Mouse (Mus musculus): ENCODE results near the gene Tfdp1. TPM values are rescaled to one million over a fixed set of nuclear protein-coding genes. Genes with fewer than 3 reads are reported as not detected.

Tfdp1 gene
- total and polyA plus RNA-seq, 3 experiments = 143 to 331 (median 256) TPM

- no peaks in the 10 kb centered on the region for H3K9me3 ChIP-seq (replicated peaks; ENCODE audit: insufficient read depth, low read length)
- H3K9ac ChIP-seq (ENCODE audit: control insufficient read depth, low read depth, low read length, poor library complexity, severe bottlenecking) = no peak overlapping the region
- no peak overlapping the region for H3K27ac ChIP-seq (ENCODE audit: control insufficient read depth, low read depth, low read length)
- H3K4me1 ChIP-seq (ENCODE audit: control insufficient read depth in 1 of 2, insufficient read depth in 2 of 2, low read length in 2 of 2) = peaks cover 2 to 6% of the 10 kb centered on the region in 2 experiments; a peak in 2 of 4 replicates
- peak; percentile 86 for DNase-seq (ENCODE audit: low read depth, low spot score)
- H3K27me3 ChIP-seq (ENCODE audit: control insufficient read depth in 1 of 2, insufficient read depth in 2 of 2, low read length in 2 of 2) = no peaks in the 10 kb centered on the region
- H3K36me3 ChIP-seq (ENCODE audit: control insufficient read depth in 1 of 2, insufficient read depth in 2 of 2, low read length in 2 of 2) = peaks cover 4 to 5% of the 10 kb centered on the region in 2 experiments
- TF ChIP-seq POLR2A (IDR thresholded peaks at IDR 0.05; ENCODE audit: control insufficient read depth in 1 of 2, insufficient read depth in 1 of 2, low read depth in 1 of 2, low read length in 2 of 2, poor library complexity in 1 of 2) (no peak), ZC3H11A (IDR thresholded peaks at IDR 0.05; ENCODE audit: low read depth, low read length) (peak; percentile 17; the same call in 1 of the 2 replicates), RCOR1 (IDR thresholded peaks at IDR 0.05; ENCODE audit: low read depth, low read length) (no peak), TBP (IDR thresholded peaks at IDR 0.05; ENCODE audit: low read depth, low read length) (no peak), SMC3 (IDR thresholded peaks at IDR 0.05; ENCODE audit: low read depth, low read length) (peak; percentile 66), RAD21 (IDR thresholded peaks at IDR 0.05; ENCODE audit: low read depth, low read length) (peak; percentile 41), KAT2A (conservative IDR thresholded peaks at IDR 0.05; ENCODE audit: low read depth, low read length) (no peak), POLR2AphosphoS5 (IDR thresholded peaks at IDR 0.05; ENCODE audit: borderline replicate concordance, low read depth, low read length) (no peak), CTCF (IDR thresholded peaks at IDR 0.05 in 2 of 3, conservative IDR thresholded peaks at IDR 0.05 in 1 of 3; ENCODE audit: control insufficient read depth in 1 of 3, insufficient read depth in 1 of 3, low read depth in 2 of 3, low read length in 3 of 3, poor library complexity in 1 of 3, severe bottlenecking in 1 of 3) (peak; percentile 84 to 92 (median 87)), CHD2 (IDR thresholded peaks at IDR 0.05; ENCODE audit: low read length) (no peak), ELF1 (IDR thresholded peaks at IDR 0.05; ENCODE audit: low read depth, low read length) (no peak), MAX (IDR thresholded peaks at IDR 0.05; ENCODE audit: low read length) (no peak)
- no peak overlapping the region for H3K4me3 ChIP-seq (ENCODE audit: control insufficient read depth in 1 of 2, insufficient read depth in 1 of 2, low read depth in 2 of 2, low read length in 2 of 2)
- H3K79me2 ChIP-seq (ENCODE audit: control insufficient read depth, insufficient read depth, low read length, poor library complexity) = peaks cover 7% of the 10 kb centered on the region; the same call in 1 of the 2 replicates
These were observed 46.2 kb upstream of the Tfdp1 start for GRCm38 (mm10) chr8:13292364-13292763.

- H3K27ac ChIP-seq (ENCODE audit: control insufficient read depth, low read depth, low read length) = no peak overlapping the region
- peaks cover 2 to 4% of the 10 kb centered on the region in 2 experiments; a peak in 2 of 4 replicates for H3K4me1 ChIP-seq (ENCODE audit: control insufficient read depth in 1 of 2, insufficient read depth in 2 of 2, low read length in 2 of 2)
- peaks cover 2 to 4% of the 10 kb centered on the region in 2 experiments for H3K36me3 ChIP-seq (ENCODE audit: control insufficient read depth in 1 of 2, insufficient read depth in 2 of 2, low read length in 2 of 2)
- no peak for DNase-seq (ENCODE audit: low read depth, low spot score)
- H3K4me3 ChIP-seq (ENCODE audit: control insufficient read depth in 1 of 2, insufficient read depth in 1 of 2, low read depth in 2 of 2, low read length in 2 of 2) = no peak overlapping the region
- TF ChIP-seq GATA1 (IDR thresholded peaks at IDR 0.05; ENCODE audit: low read depth, low read length) (no peak), KAT2A (conservative IDR thresholded peaks at IDR 0.05; ENCODE audit: low read depth, low read length) (no peak), ELF1 (IDR thresholded peaks at IDR 0.05; ENCODE audit: low read depth, low read length) (no peak), TCF12 (IDR thresholded peaks at IDR 0.05; ENCODE audit: low read depth, low read length) (no peak), HCFC1 (IDR thresholded peaks at IDR 0.05; ENCODE audit: low read depth, low read length) (no peak), RAD21 (IDR thresholded peaks at IDR 0.05; ENCODE audit: low read depth, low read length) (no peak), CHD1 (IDR thresholded peaks at IDR 0.05; ENCODE audit: low read depth, low read length) (no peak), USF1 (IDR thresholded peaks at IDR 0.05; ENCODE audit: low read depth, low read length) (no peak), TAL1 (IDR thresholded peaks at IDR 0.05; ENCODE audit: low read length) (no peak), E2F4 (IDR thresholded peaks at IDR 0.05; ENCODE audit: borderline replicate concordance, low read depth, low read length) (no peak), ZNF384 (IDR thresholded peaks at IDR 0.05; ENCODE audit: low read depth, low read length) (no peak), BHLHE40 (IDR thresholded peaks at IDR 0.05; ENCODE audit: borderline replicate concordance, low read depth, low read length) (no peak), ZKSCAN1 (IDR thresholded peaks at IDR 0.05; ENCODE audit: low read depth, low read length) (no peak), UBTF (IDR thresholded peaks at IDR 0.05; ENCODE audit: borderline replicate concordance, insufficient read depth, low read depth, low read length) (no peak), NRF1 (IDR thresholded peaks at IDR 0.05; ENCODE audit: insufficient read depth, low read depth, low read length, poor library complexity, severe bottlenecking) (no peak), MYC (IDR thresholded peaks at IDR 0.05; ENCODE audit: low read depth, low read length) (no peak), ZMIZ1 (IDR thresholded peaks at IDR 0.05; ENCODE audit: low read depth, low read length) (no peak), MYB (IDR thresholded peaks at IDR 0.05; ENCODE audit: low read depth, low read length) (no peak)
- H3K9ac ChIP-seq (ENCODE audit: control insufficient read depth, low read depth, low read length, poor library complexity, severe bottlenecking) = no peak overlapping the region
- H3K79me2 ChIP-seq (ENCODE audit: control insufficient read depth, insufficient read depth, low read length, poor library complexity) = no peaks in the 10 kb centered on the region
- H3K27me3 ChIP-seq (ENCODE audit: control insufficient read depth in 1 of 2, insufficient read depth in 2 of 2, low read length in 2 of 2) = no peaks in the 10 kb centered on the region
- no peaks in the 10 kb centered on the region for H3K9me3 ChIP-seq (replicated peaks; ENCODE audit: insufficient read depth, low read length)
These were observed 44.7 kb upstream of the Tfdp1 start for GRCm38 (mm10) chr8:13293677-13294470.
